Mouse (Mus musculus) limb, embryonic 14.5 days (tissue): ENCODE results near the gene Ugt1a8. TPM values are rescaled to one million over a fixed set of nuclear protein-coding genes. Genes with fewer than 3 reads are reported as not detected.

Experiments
- ATAC-seq: fragments of 200-750 bp; cut with Nextera tagmentation; 2 replicates; pipeline ENCODE4 v1.8.0; 2017; ENCODE audit warnings: low read depth, moderate number of reproducible peaks, moderate TSS enrichment; ENCODE audit not compliant: low FRiP score
- DNase-seq: peaks from one replicate; pipeline ENCODE4 v3.0.0-alpha.2; 2015; ENCODE audit warnings: low spot score
- H3K27ac ChIP-seq: fragments of 300-500 bp; sonication (generic); replicated peaks from 2 replicates; pipeline ENCODE4 v1.5.1; 2014; ENCODE audit warnings: low read depth, mild to moderate bottlenecking, low read length, moderate library complexity, mixed read lengths
- H3K27me3 ChIP-seq: fragments of 300-500 bp; sonication (generic); 2 replicates; pipeline ENCODE4 v1.6.1; 2014; ENCODE audit warnings: low read length, mixed read lengths; ENCODE audit not compliant: control insufficient read depth, insufficient read depth
- H3K36me3 ChIP-seq: fragments of 300-500 bp; sonication (generic); 2 replicates; pipeline ENCODE4 v1.6.1; 2014; ENCODE audit warnings: mild to moderate bottlenecking, low read length, moderate library complexity, mixed read lengths; ENCODE audit not compliant: control insufficient read depth, insufficient read depth
- H3K4me1 ChIP-seq: fragments of 300-500 bp; sonication (generic); 2 replicates; pipeline ENCODE4 v1.6.1; 2014; ENCODE audit warnings: antibody characterized with exemption, low read length, mixed read lengths; ENCODE audit not compliant: control insufficient read depth, insufficient read depth
- H3K4me2 ChIP-seq: fragments of 300-500 bp; sonication (generic); replicated peaks from 2 replicates; pipeline ENCODE4 v1.6.1; 2014; ENCODE audit warnings: low read depth, mild to moderate bottlenecking, low read length, moderate library complexity; ENCODE audit not compliant: severe bottlenecking
- H3K4me3 ChIP-seq: fragments of 300-500 bp; sonication (generic); replicated peaks from 2 replicates; pipeline ENCODE4 v1.5.1; 2014; ENCODE audit warnings: low read length
- H3K9ac ChIP-seq: fragments of 300-500 bp; sonication (generic); 2 replicates; pipeline ENCODE4 v1.6.1; 2014; ENCODE audit warnings: mild to moderate bottlenecking, low read depth, low read length, moderate library complexity; ENCODE audit not compliant: severe bottlenecking
- H3K9me3 ChIP-seq: fragments of 300-500 bp; sonication (generic); 2 replicates; pipeline ENCODE4 v1.6.1; 2016; ENCODE audit warnings: low read length; ENCODE audit not compliant: control insufficient read depth
- POLR2A ChIP-seq: fragments of 200-500 bp; IDR thresholded peaks from 2 replicates; pipeline ENCODE4 v1.8.0; 2012; ENCODE audit warnings: inconsistent platforms, mild to moderate bottlenecking, moderate library complexity, borderline replicate concordance; ENCODE audit not compliant: insufficient read depth, insufficient read length; ENCODE audit errors: extremely low read depth
- WGBS: fragments of 180-500 bp; shearing (Covaris S2); extraction: QIAGEN DNeasy Blood & Tissue Kit; methylation state at CpG from one replicate; pipeline ENCODE4 v1.1.7; 2014; 5-methylcytosine and 5-hydroxymethylcytosine counted together
- polyA plus RNA-seq, 2 experiments: library from polyadenylated mRNA; depleted of rRNA in 1 of 2; stranded (reverse) in 1 of 2; unstranded in 1 of 2; fragments of >200 nt; fragmentation: Nextera tagmentation in 1 of 2; extraction: Ambion mirVana in 1 of 2; gene quantifications; 2 replicates each; pipeline versions ENCODE4 v1.2.1 to v1.2.3; 2012 to 2014

The Ugt1a8 gene
- polyA plus RNA-seq, 2 experiments, result not detected

- DNase-seq, result no peak
- no peaks in the 10 kb centered on the region for H3K36me3 ChIP-seq
- no peak overlapping the region for H3K4me3 ChIP-seq
- no peak for TF ChIP-seq POLR2A
- H3K27me3 ChIP-seq, result no peaks in the 10 kb centered on the region
- no peak for ATAC-seq
- no peak overlapping the region for H3K27ac ChIP-seq
- no peak overlapping the region for H3K4me2 ChIP-seq
- WGBS, result 54% methylated on average over 2 of the region's 2 CpGs
- no peaks in the 10 kb centered on the region for H3K4me1 ChIP-seq
- no peak overlapping the region for H3K9ac ChIP-seq
- H3K9me3 ChIP-seq, result peaks cover 71% of the 10 kb centered on the region
These were observed 139.9 kb downstream of the Ugt1a8 start for GRCm38 (mm10) chr1:88227482-88227881.

- no peak for TF ChIP-seq POLR2A
- no peak for ATAC-seq
- no peak for DNase-seq
These were observed 140.5 kb downstream of the Ugt1a8 start for GRCm38 (mm10) chr1:88228121-88228520.

GRCm38 (mm10) chr1:88229566-88229965, 142.0 kb downstream of the Ugt1a8 start:
- ATAC-seq, result no peak
- H3K9me3 ChIP-seq, result peaks cover 91% of the 10 kb centered on the region
- TF ChIP-seq POLR2A, result no peak
- 76% methylated on average over 3 of the region's 3 CpGs for WGBS
- no peaks in the 10 kb centered on the region for H3K36me3 ChIP-seq
- H3K27me3 ChIP-seq, result no peaks in the 10 kb centered on the region
- no peak overlapping the region for H3K4me3 ChIP-seq
- H3K4me1 ChIP-seq, result no peaks in the 10 kb centered on the region
- no peak for DNase-seq
- no peak overlapping the region for H3K4me2 ChIP-seq
- no peak overlapping the region for H3K27ac ChIP-seq
- no peak overlapping the region for H3K9ac ChIP-seq

More at GRCm38 (mm10) chr1:88228121-88228520, 140.5 kb downstream of the Ugt1a8 start:
- no peaks in the 10 kb centered on the region for H3K27me3 ChIP-seq
- no peak overlapping the region for H3K9ac ChIP-seq
- H3K4me3 ChIP-seq, result no peak overlapping the region
- peaks cover 77% of the 10 kb centered on the region for H3K9me3 ChIP-seq
- H3K4me1 ChIP-seq, result no peaks in the 10 kb centered on the region
- WGBS, result 69% methylated on average over 7 of the region's 7 CpGs
- H3K36me3 ChIP-seq, result no peaks in the 10 kb centered on the region
- H3K4me2 ChIP-seq, result no peak overlapping the region
- H3K27ac ChIP-seq, result no peak overlapping the region

- H3K4me1 ChIP-seq, result no peaks in the 10 kb centered on the region
- DNase-seq (no peak), ATAC-seq (no peak)
- WGBS, result 85% methylated on average over 5 of the region's 5 CpGs
- no peaks in the 10 kb centered on the region for H3K36me3 ChIP-seq
- no peaks in the 10 kb centered on the region for H3K27me3 ChIP-seq
- no peak overlapping the region for H3K4me2 ChIP-seq
- no peak overlapping the region for H3K27ac ChIP-seq
- H3K9me3 ChIP-seq, result peaks cover 95% of the 10 kb centered on the region
- no peak for TF ChIP-seq POLR2A
- no peak overlapping the region for H3K9ac ChIP-seq
- H3K4me3 ChIP-seq, result no peak overlapping the region
These were observed 142.4 kb downstream of the Ugt1a8 start for GRCm38 (mm10) chr1:88229986-88230385.

- H3K4me1 ChIP-seq, result no peaks in the 10 kb centered on the region
- no peak for TF ChIP-seq POLR2A
These were observed 142.8 kb downstream of the Ugt1a8 start for GRCm38 (mm10) chr1:88230421-88230820.

More at GRCm38 (mm10) chr1:88230421-88230820, 142.8 kb downstream of the Ugt1a8 start:
- ATAC-seq (no peak), DNase-seq (no peak)
- Histone ChIP-seq H3K27me3 (no peaks in the 10 kb centered on the region), H3K9ac (no peak overlapping the region), H3K9me3 (peaks cover 98% of the 10 kb centered on the region), H3K4me3 (no peak overlapping the region), H3K36me3 (no peaks in the 10 kb centered on the region), H3K4me2 (no peak overlapping the region), H3K27ac (no peak overlapping the region)
- 72% methylated on average over 7 of the region's 7 CpGs for WGBS
